6 mouse cellular contexts compared by ENCODE assay signal in genomic region chr1:62748361-62748760, GRCm38 (mm10).
"Had no signal": no experiment of that assay in that cellular context is flagged by ENCODE, and none has a peak within 500 bp of the region (broad histone marks: within the 10 kb centered on the region; RNA-seq: fewer than 3 reads in every experiment).

No protein-coding gene starts in this region.

- DNase-seq: kidney, postnatal 4 days; liver, postnatal 0 days; retina, postnatal 1 day; right cerebral cortex, postnatal 25 days; spleen, adult 18-20 months; thymus, postnatal 25 days had no signal
